Mouse (Mus musculus) CH12.LX (cell line): ENCODE measurements around the gene 4930469K13Rik. TPM values are rescaled to one million over a fixed set of nuclear protein-coding genes. Genes with fewer than 3 reads are reported as not detected.

Experiments used
- DNase-seq: peaks from one replicate; pipeline ENCODE4 v3.0.0-alpha.2; 2013; ENCODE audit errors: extremely low read depth
- H3K27ac ChIP-seq: 2 replicates; pipeline ENCODE4 v1.5.1; 2012; ENCODE audit warnings: low read depth, mild to moderate bottlenecking, control low read depth, moderate library complexity; ENCODE audit not compliant: insufficient read depth
- H3K27me3 ChIP-seq: replicated peaks from 2 replicates; pipeline ENCODE3; 2012; ENCODE audit warnings: inconsistent platforms
- H3K36me3 ChIP-seq, 2 experiments: replicated peaks in 1 of 2; 2 replicates each; pipeline versions ENCODE3 to v1.6.1; 2012; ENCODE audit warnings: inconsistent platforms in 1 of 2, low read length in 1 of 2, mild to moderate bottlenecking in 1 of 2, mixed read lengths in 1 of 2, moderate library complexity in 1 of 2; ENCODE audit not compliant: control insufficient read depth in 1 of 2, insufficient read depth in 1 of 2
- H3K4me1 ChIP-seq, 2 experiments: 2 replicates each; pipeline ENCODE4 v1.6.1; 2012; ENCODE audit warnings: inconsistent platforms in 1 of 2, moderate library complexity in 1 of 2; ENCODE audit not compliant: insufficient read depth in 2 of 2, control insufficient read depth in 1 of 2
- H3K4me2 ChIP-seq: 2 replicates; pipeline ENCODE4 v1.6.1; 2012; ENCODE audit warnings: low read depth, mild to moderate bottlenecking, control low read depth; ENCODE audit not compliant: poor library complexity, insufficient read depth, severe bottlenecking
- H3K4me3 ChIP-seq, 3 experiments: fragments of 150-350 bp in 1 of 3; sonication (generic) in 1 of 3; replicated peaks in 1 of 3; 2 replicates each; pipeline versions ENCODE3 to v1.5.1; 2011 to 2012; ENCODE audit warnings: low read depth in 2 of 3, low read length in 2 of 3, mild to moderate bottlenecking in 2 of 3, moderate library complexity in 2 of 3, control low read depth in 1 of 3, improper control_type of control experiment in 1 of 3, inconsistent platforms in 1 of 3, mixed read lengths in 1 of 3; ENCODE audit not compliant: poor library complexity in 1 of 3
- H3K79me2 ChIP-seq: replicated peaks from 2 replicates; pipeline ENCODE4 v1.6.1; 2012; ENCODE audit warnings: mild to moderate bottlenecking, moderate library complexity; ENCODE audit not compliant: control insufficient read depth, poor library complexity, insufficient read depth, severe bottlenecking; ENCODE audit errors: extremely low read depth
- H3K9ac ChIP-seq: 2 replicates; pipeline ENCODE4 v1.6.1; 2012; ENCODE audit warnings: low read depth, mild to moderate bottlenecking, control low read depth, moderate library complexity; ENCODE audit not compliant: insufficient read depth
- H3K9me3 ChIP-seq: replicated peaks from 2 replicates; pipeline ENCODE3; 2012; ENCODE audit warnings: low read length, inconsistent platforms, mixed read lengths
- CTCF ChIP-seq, 2 experiments: IDR thresholded peaks in 1 of 2; conservative IDR thresholded peaks in 1 of 2; 2 replicates each; pipeline ENCODE4 v1.5.1; 2011 to 2012; ENCODE audit warnings: low read depth in 2 of 2, low read length in 2 of 2, improper control_type of control experiment in 1 of 2, inconsistent platforms in 1 of 2, mild to moderate bottlenecking in 1 of 2, moderate library complexity in 1 of 2
- E2F4 ChIP-seq: IDR thresholded peaks from 2 replicates; pipeline ENCODE4 v1.6.1; 2011; ENCODE audit warnings: low read depth, low read length, improper control_type of control experiment; ENCODE audit not compliant: insufficient replicate concordance
- ELF1 ChIP-seq: IDR thresholded peaks from 2 replicates; pipeline ENCODE4 v1.6.1; 2014; ENCODE audit warnings: low read depth, mild to moderate bottlenecking, inconsistent platforms, low read length, improper control_type of control experiment
- EP300 ChIP-seq: IDR thresholded peaks from 2 replicates; pipeline ENCODE4 v1.6.1; 2011; ENCODE audit warnings: low read length, improper control_type of control experiment
- ETS1 ChIP-seq: conservative IDR thresholded peaks from 2 replicates; pipeline ENCODE4 v1.6.1; 2012; ENCODE audit warnings: low read depth, mild to moderate bottlenecking, inconsistent platforms, low read length, improper control_type of control experiment, moderate library complexity
- GABPA ChIP-seq: IDR thresholded peaks from 2 replicates; pipeline ENCODE4 v1.6.1; 2012; ENCODE audit warnings: low read depth, low read length, improper control_type of control experiment, inconsistent platforms; ENCODE audit not compliant: insufficient replicate concordance
- HCFC1 ChIP-seq: IDR thresholded peaks from 2 replicates; pipeline ENCODE4 v1.6.1; 2012; ENCODE audit warnings: low read depth, mild to moderate bottlenecking, inconsistent platforms, low read length, improper control_type of control experiment
- IRF4 ChIP-seq: IDR thresholded peaks from 2 replicates; pipeline ENCODE4 v1.6.1; 2014; ENCODE audit warnings: low read depth, mild to moderate bottlenecking, inconsistent platforms, low read length, improper control_type of control experiment
- JUN ChIP-seq: IDR thresholded peaks from 2 replicates; pipeline ENCODE4 v1.6.1; 2011; ENCODE audit warnings: low read depth, mild to moderate bottlenecking, low read length, improper control_type of control experiment, moderate library complexity; ENCODE audit not compliant: insufficient read depth
- JUND ChIP-seq: conservative IDR thresholded peaks from 2 replicates; pipeline ENCODE4 v1.6.1; 2011; ENCODE audit warnings: low read depth, low read length, improper control_type of control experiment
- KAT2A ChIP-seq: IDR thresholded peaks from 2 replicates; pipeline ENCODE4 v1.6.1; 2012; ENCODE audit warnings: low read length, improper control_type of control experiment, inconsistent platforms; ENCODE audit not compliant: insufficient replicate concordance
- MAFK ChIP-seq: IDR thresholded peaks from 2 replicates; pipeline ENCODE4 v1.6.1; 2011; ENCODE audit warnings: low read length, improper control_type of control experiment; ENCODE audit not compliant: insufficient replicate concordance
- MAX ChIP-seq: IDR thresholded peaks from 2 replicates; pipeline ENCODE4 v1.6.1; 2011; ENCODE audit warnings: low read length, improper control_type of control experiment
- MAZ ChIP-seq: IDR thresholded peaks from 2 replicates; pipeline ENCODE4 v1.6.1; 2012; ENCODE audit warnings: low read depth, mild to moderate bottlenecking, inconsistent platforms, low read length, improper control_type of control experiment, moderate library complexity
- MEF2A ChIP-seq: IDR thresholded peaks from 2 replicates; pipeline ENCODE4 v1.6.1; 2014; ENCODE audit warnings: low read depth, mild to moderate bottlenecking, inconsistent platforms, low read length, improper control_type of control experiment, borderline replicate concordance
- MXI1 ChIP-seq: IDR thresholded peaks from 2 replicates; pipeline ENCODE4 v1.6.1; 2011; ENCODE audit warnings: mild to moderate bottlenecking, low read depth, low read length, improper control_type of control experiment
- MYC ChIP-seq: IDR thresholded peaks from 2 replicates; pipeline ENCODE4 v1.6.1; 2011; ENCODE audit warnings: low read depth, mild to moderate bottlenecking, improper control_type of control experiment, low read length
- NELFE ChIP-seq: IDR thresholded peaks from 2 replicates; pipeline ENCODE4 v1.6.1; 2011; ENCODE audit warnings: low read depth, low read length, improper control_type of control experiment
- NRF1 ChIP-seq: IDR thresholded peaks from 2 replicates; pipeline ENCODE4 v1.6.1; 2014; ENCODE audit warnings: low read depth, mild to moderate bottlenecking, inconsistent platforms, low read length, improper control_type of control experiment, moderate library complexity
- PAX5 ChIP-seq: IDR thresholded peaks from 2 replicates; pipeline ENCODE4 v1.6.1; 2012; ENCODE audit warnings: low read length, inconsistent platforms, mixed read lengths
- POLR2A ChIP-seq: IDR thresholded peaks from 2 replicates; pipeline ENCODE4 v1.6.1; 2011; ENCODE audit warnings: low read depth, mild to moderate bottlenecking, improper control_type of control experiment, low read length
- POLR2AphosphoS2 ChIP-seq: IDR thresholded peaks from 2 replicates; pipeline ENCODE4 v1.6.1; 2011; ENCODE audit warnings: low read depth, low read length, improper control_type of control experiment
- RAD21 ChIP-seq: IDR thresholded peaks from 2 replicates; pipeline ENCODE4 v1.6.1; 2011; ENCODE audit warnings: low read depth, mild to moderate bottlenecking, low read length, improper control_type of control experiment, moderate library complexity
- RCOR1 ChIP-seq: conservative IDR thresholded peaks from 2 replicates; pipeline ENCODE4 v1.6.1; 2012; ENCODE audit warnings: low read depth, mild to moderate bottlenecking, inconsistent platforms, low read length, improper control_type of control experiment
- SIN3A ChIP-seq: IDR thresholded peaks from 2 replicates; pipeline ENCODE4 v1.6.1; 2012; ENCODE audit warnings: low read length, improper control_type of control experiment, inconsistent platforms
- SMC3 ChIP-seq: IDR thresholded peaks from 2 replicates; pipeline ENCODE4 v1.6.1; 2011; ENCODE audit warnings: low read depth, low read length, improper control_type of control experiment
- TBP ChIP-seq: conservative IDR thresholded peaks from 2 replicates; pipeline ENCODE4 v1.6.1; 2011; ENCODE audit warnings: low read depth, low read length, improper control_type of control experiment
- TCF12 ChIP-seq: IDR thresholded peaks from 2 replicates; pipeline ENCODE4 v1.6.1; 2014; ENCODE audit warnings: low read depth, mild to moderate bottlenecking, inconsistent platforms, low read length, improper control_type of control experiment
- UBTF ChIP-seq: IDR thresholded peaks from 2 replicates; pipeline ENCODE4 v1.6.1; 2012; ENCODE audit warnings: low read depth, mild to moderate bottlenecking, inconsistent platforms, low read length, improper control_type of control experiment, moderate library complexity
- USF1 ChIP-seq: IDR thresholded peaks from 2 replicates; pipeline ENCODE4 v1.6.1; 2014; ENCODE audit warnings: low read depth, mild to moderate bottlenecking, inconsistent platforms, low read length, improper control_type of control experiment
- USF2 ChIP-seq: conservative IDR thresholded peaks from 2 replicates; pipeline ENCODE4 v1.6.1; 2011; ENCODE audit warnings: low read depth, low read length, improper control_type of control experiment
- ZC3H11A ChIP-seq: IDR thresholded peaks from 2 replicates; pipeline ENCODE4 v1.6.1; 2012; ENCODE audit warnings: low read depth, mild to moderate bottlenecking, inconsistent platforms, low read length, improper control_type of control experiment
- ZKSCAN1 ChIP-seq: IDR thresholded peaks from 2 replicates; pipeline ENCODE4 v1.6.1; 2012; ENCODE audit warnings: low read depth, inconsistent platforms, low read length, improper control_type of control experiment, borderline replicate concordance
- ZMIZ1 ChIP-seq: IDR thresholded peaks from 2 replicates; pipeline ENCODE4 v1.6.1; 2012; ENCODE audit warnings: low read depth, mild to moderate bottlenecking, inconsistent platforms, low read length, improper control_type of control experiment
- dilution Hi-C: fragments of 300-500 bp; cut with MboI; formaldehyde crosslinking; loops from 2 replicates; pipeline ENCODE4 v1.14.3; 2020; ENCODE audit warnings: low sequenced_read_pairs; ENCODE audit not compliant: extremely low pct_unique_long_range_greater_than_20kb, extremely low pct_ligation_motif_present
- in situ Hi-C: fragments of 300-500 bp; cut with MboI; formaldehyde crosslinking; loops from 3 replicates; pipeline ENCODE4 v1.14.3; 2019; ENCODE audit warnings: low sequenced_read_pairs, low pct_ligation_motif_present, low pct_unique_long_range_greater_than_20kb, mixed read lengths
- polyA plus RNA-seq: library from polyadenylated mRNA; unstranded; fragments of >175 nt; gene quantifications from 2 replicates; pipeline ENCODE4 v1.2.1, GENCODE M21; 2012; ENCODE audit warnings: low read depth; ENCODE audit not compliant: insufficient read length
- total RNA-seq, 2 experiments: library from RNA; depleted of rRNA; stranded (reverse); fragments of 300-350 nt in 1 of 2; fragments of >200 nt in 1 of 2; gene quantifications; 2 replicates each; pipeline ENCODE4 v1.2.3; 2012 to 2014

The 4930469K13Rik gene
- total and polyA plus RNA-seq, 3 experiments, result not detected

DNA sequence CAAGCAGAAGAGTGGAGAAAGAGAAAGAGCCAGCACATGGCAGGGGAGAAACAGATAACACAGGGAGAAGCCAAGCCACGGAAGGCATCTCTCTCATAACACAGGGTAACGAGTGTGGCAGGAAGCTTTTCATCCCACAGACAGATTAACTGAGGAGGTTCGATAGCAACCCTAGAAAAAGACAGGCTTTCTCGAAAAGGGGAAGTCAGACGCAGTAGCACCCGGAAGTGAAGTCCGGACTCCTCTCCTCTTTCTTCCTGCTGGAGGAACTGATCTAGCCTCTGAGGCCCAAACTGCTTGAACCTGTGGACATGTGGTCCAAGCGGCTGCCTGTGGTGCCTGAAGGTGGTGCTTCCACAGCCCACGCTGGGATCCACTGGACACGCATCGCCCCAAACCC is 90.1 kb downstream of the 4930469K13Rik start:
- H3K4me3 ChIP-seq, result peak overlapping the region; percentile 40 to 51 (median 46)
- TF ChIP-seq E2F4, result no peak; the same call in 1 of the 2 replicates
- no peak; the same call in 1 of the 2 replicates for TF ChIP-seq MXI1
- no peak for TF ChIP-seq RCOR1
- peak; percentile 95 for TF ChIP-seq ELF1
- TF ChIP-seq POLR2AphosphoS2, result peak; percentile 52; the same call in 1 of the 2 replicates
- no peak for TF ChIP-seq USF2
- no peak for TF ChIP-seq KAT2A
- TF ChIP-seq ETS1, result no peak
- no peak for TF ChIP-seq ZMIZ1
- no peak for TF ChIP-seq ZKSCAN1
- peak; percentile 83 for TF ChIP-seq POLR2A
- no peak for TF ChIP-seq UBTF
- peak; percentile 62; the same call in 1 of the 2 replicates for TF ChIP-seq NELFE
- TF ChIP-seq SMC3, result no peak
- peak; percentile 86 for TF ChIP-seq MYC
- TF ChIP-seq HCFC1, result peak; percentile 72
- no peak; the same call in 1 of the 2 replicates for TF ChIP-seq USF1
- no peak for TF ChIP-seq EP300
- no peak for TF ChIP-seq GABPA
- TF ChIP-seq CTCF (conservative IDR thresholded peaks at IDR 0.05 in 1 of 2, IDR thresholded peaks at IDR 0.05 in 1 of 2; ENCODE audit: low read depth in 2 of 2, low read length in 2 of 2), result no peak
- TF ChIP-seq JUN, result no peak
- peak; percentile 75 for TF ChIP-seq TCF12
- TF ChIP-seq MEF2A, result no peak
- no peak for TF ChIP-seq MAZ
- 0 out of 2 replicates have a peak, but pooled peaks have one; percentile 61 for TF ChIP-seq MAX
- TF ChIP-seq RAD21, result no peak
- no peak for TF ChIP-seq ZC3H11A
- TF ChIP-seq TBP, result peak; percentile 90
- TF ChIP-seq SIN3A, result no peak
- TF ChIP-seq NRF1, result no peak
- TF ChIP-seq IRF4, result peak; percentile 56
- no peak for TF ChIP-seq PAX5
- TF ChIP-seq JUND, result no peak; the same call in 1 of the 2 replicates
- no peak for TF ChIP-seq MAFK
- no peaks in the 10 kb centered on the region for H3K27me3 ChIP-seq
- peak overlapping the region; percentile 89 for H3K27ac ChIP-seq
- peaks cover under 1% of the 10 kb centered on the region for H3K9me3 ChIP-seq
- DNase-seq, result peak; percentile 87
- no peaks in the 10 kb centered on the region for H3K79me2 ChIP-seq
- H3K36me3 ChIP-seq, result no peaks in the 10 kb centered on the region
- in situ Hi-C loops, result loop anchor here (10.0 kb wide), 1 partner anchor 67 kb away; no protein-coding TSS in a partner anchor
- dilution Hi-C loops, result no loop called here
- H3K4me1 ChIP-seq, result peaks cover 25 to 54% of the 10 kb centered on the region in 2 experiments
- H3K9ac ChIP-seq, result peak overlapping the region; percentile 96
- H3K4me2 ChIP-seq, result peak overlapping the region; percentile 75
